Mouse (Mus musculus): ENCODE measurements around the gene Uqcc3. TPM values are rescaled to one million over a fixed set of nuclear protein-coding genes. Genes with fewer than 3 reads are reported as not detected.
A peak's percentile ranks its signal among the peaks of the same experiment; 100 is the strongest.

The Uqcc3 gene
- total and polyA plus RNA-seq, 2 experiments from 2014 or later = 14.2 to 59.1 TPM

- ATAC-seq (no peak), DNase-seq (no peak)
- Histone ChIP-seq H3K9me3 (ENCODE audit: low read length) (no peaks in the 10 kb centered on the region), H3K4me3 (ENCODE audit: low read depth, low read length) (no peak overlapping the region), H3K9ac (no peak overlapping the region), H3K4me2 (ENCODE audit: low read depth) (no peak overlapping the region), H3K4me1 (ENCODE audit: insufficient read depth) (peaks cover 11% of the 10 kb centered on the region), H3K27ac (ENCODE audit: low read depth, low read length) (no peak overlapping the region), H3K27me3 (ENCODE audit: insufficient read depth, low read length) (no peaks in the 10 kb centered on the region), H3K36me3 (ENCODE audit: insufficient read depth) (peaks cover 14% of the 10 kb centered on the region)
- 86% methylated on average over 9 of the region's 9 CpGs for WGBS
- no peak for TF ChIP-seq CTCF (IDR thresholded peaks at IDR 0.05; ENCODE audit: low read depth)
Observed at GRCm38 (mm10) chr19:8895397-8895960, 14.8 kb upstream of the Uqcc3 start.

- H3K9ac ChIP-seq = peak within 1 kb of the TSS; percentile 87
- H3K27me3 ChIP-seq (ENCODE audit: insufficient read depth, low read length) = no peaks in the 10 kb centered on the region
- H3K27ac ChIP-seq (ENCODE audit: low read depth, low read length) = peak within 1 kb of the TSS; percentile 87
- H3K4me1 ChIP-seq (ENCODE audit: insufficient read depth) = peaks cover 5% of the 10 kb centered on the region
- 3% methylated on average over 54 of the region's 54 CpGs for WGBS
- ATAC-seq (peak; percentile 68), DNase-seq (peak; percentile 93)
- TF ChIP-seq CTCF (IDR thresholded peaks at IDR 0.05; ENCODE audit: low read depth) = no peak; the same call in 1 of the 2 replicates
- peak within 1 kb of the TSS; percentile 79 for H3K4me3 ChIP-seq (ENCODE audit: low read depth, low read length)
- no peaks in the 10 kb centered on the region for H3K9me3 ChIP-seq (ENCODE audit: low read length)
- H3K36me3 ChIP-seq (ENCODE audit: insufficient read depth) = peaks cover 16% of the 10 kb centered on the region
- H3K4me2 ChIP-seq (ENCODE audit: low read depth) = peak within 1 kb of the TSS; percentile 98
Observed at GRCm38 (mm10) chr19:8892829-8893766, 12.4 kb upstream of the Uqcc3 start, which contains the start of gene Ints5. Gene Ints5, plus strand, starts transcription at chr19:8893005.

- H3K9me3 ChIP-seq (ENCODE audit: low read length) = no peaks in the 10 kb centered on the region
- H3K27me3 ChIP-seq (ENCODE audit: insufficient read depth, low read length) = no peaks in the 10 kb centered on the region
- H3K27ac ChIP-seq (ENCODE audit: low read depth, low read length) = peak within 1 kb of the TSS; percentile 85
- peak; percentile 97 for DNase-seq
- 0 out of 2 replicates have a peak, but pooled peaks cover 5% of the 10 kb centered on the region for H3K36me3 ChIP-seq (ENCODE audit: insufficient read depth)
- peaks cover 5% of the 10 kb centered on the region for H3K4me1 ChIP-seq (ENCODE audit: insufficient read depth)
- ATAC-seq = peak; percentile 97
- peak within 1 kb of the TSS; percentile 59 for H3K4me3 ChIP-seq (ENCODE audit: low read depth, low read length)
- under 1% methylated on average over 58 of the region's 58 CpGs for WGBS
- H3K9ac ChIP-seq = peak within 1 kb of the TSS; percentile 63
- TF ChIP-seq CTCF (IDR thresholded peaks at IDR 0.05; ENCODE audit: low read depth) = no peak
- peak within 1 kb of the TSS; percentile 85 for H3K4me2 ChIP-seq (ENCODE audit: low read depth)
Observed at GRCm38 (mm10) chr19:8888511-8889385, 8.0 kb upstream of the Uqcc3 start, which contains the start of the genes 1810009A15Rik and Gm49416. Gene 1810009A15Rik, plus strand, starts transcription at chr19:8888853. Gene Gm49416, plus strand, starts transcription at chr19:8888926.

- WGBS = 15% methylated on average over 19 of the region's 19 CpGs
- no peaks in the 10 kb centered on the region for H3K27me3 ChIP-seq (ENCODE audit: insufficient read depth, low read length)
- ATAC-seq (no peak), DNase-seq (no peak)
- no peak for TF ChIP-seq CTCF (IDR thresholded peaks at IDR 0.05; ENCODE audit: low read depth)
- peak overlapping the region; percentile 59 for H3K4me3 ChIP-seq (ENCODE audit: low read depth, low read length)
- H3K9me3 ChIP-seq (ENCODE audit: low read length) = no peaks in the 10 kb centered on the region
- peaks cover 5% of the 10 kb centered on the region; the same call in 1 of the 2 replicates for H3K4me1 ChIP-seq (ENCODE audit: insufficient read depth)
- H3K4me2 ChIP-seq (ENCODE audit: low read depth) = peak overlapping the region; percentile 85
- 0 out of 2 replicates have a peak, but pooled peaks cover 5% of the 10 kb centered on the region for H3K36me3 ChIP-seq (ENCODE audit: insufficient read depth)
- peak overlapping the region; percentile 85 for H3K27ac ChIP-seq (ENCODE audit: low read depth, low read length)
- H3K9ac ChIP-seq = peak overlapping the region; percentile 63
Observed at GRCm38 (mm10) chr19:8887585-8888463, 7.1 kb upstream of the Uqcc3 start.

GRCm38 (mm10) chr19:8886916-8887584 lies 6.3 kb upstream of the Uqcc3 start:
- Histone ChIP-seq H3K4me3 (ENCODE audit: low read depth, low read length) (no peak overlapping the region), H3K4me1 (ENCODE audit: insufficient read depth) (peaks cover 5% of the 10 kb centered on the region; the same call in 1 of the 2 replicates), H3K36me3 (ENCODE audit: insufficient read depth) (0 out of 2 replicates have a peak, but pooled peaks cover 5% of the 10 kb centered on the region), H3K27me3 (ENCODE audit: insufficient read depth, low read length) (no peaks in the 10 kb centered on the region), H3K27ac (ENCODE audit: low read depth, low read length) (no peak overlapping the region), H3K9me3 (ENCODE audit: low read length) (no peaks in the 10 kb centered on the region), H3K4me2 (ENCODE audit: low read depth) (peak overlapping the region; percentile 85; the same call in 1 of the 2 replicates), H3K9ac (no peak overlapping the region)
- no peak for TF ChIP-seq CTCF (IDR thresholded peaks at IDR 0.05; ENCODE audit: low read depth)
- no peak for ATAC-seq
- no peak for DNase-seq
- WGBS = 56% methylated on average over 1 of the region's 1 CpGs
